ENCODE assay signal across 28 mouse cellular contexts in genomic region chr10:41514921-41515320, GRCm38 (mm10). TPM values are rescaled to one million over a fixed set of nuclear protein-coding genes. Genes with fewer than 3 reads are reported as not detected.
DNase-seq lines count a peak whose midpoint lies in the region; ATAC-seq and TF ChIP-seq lines count a peak whose summit lies in the region.
"Had no signal": no experiment of that assay in that cellular context is flagged by ENCODE, and none has a peak within 500 bp of the region (broad histone marks: within the 10 kb centered on the region; RNA-seq: fewer than 3 reads in every experiment).

No protein-coding gene starts in this region.

- no peak for TF ChIP-seq POLR2A in CH12.LX (IDR thresholded peaks at IDR 0.05; ENCODE audit: low read depth, low read length)

- no peak for ATAC-seq in heart, postnatal 0 days (ENCODE audit: insufficient read depth, low read depth)
- ATAC-seq: forebrain, embryonic 14.5 days; forebrain, postnatal 0 days; hindbrain, embryonic 16.5 days; intestine, embryonic 15.5 days had no signal

- no peaks in the 10 kb centered on the region for H3K36me3 ChIP-seq in heart, postnatal 0 days (replicated peaks; ENCODE audit: control insufficient read depth, insufficient read depth, low read length)
- H3K36me3 ChIP-seq in CH12.LX (replicated peaks in 1 of 2; ENCODE audit: control insufficient read depth in 1 of 2, insufficient read depth in 1 of 2, low read length in 1 of 2) = no peaks in the 10 kb centered on the region
- H3K36me3 ChIP-seq: embryonic facial prominence, embryonic 10.5 days; embryonic facial prominence, embryonic 13.5 days; forebrain, embryonic 10.5 days; G1E; heart, embryonic 13.5 days; hindbrain, embryonic 10.5 days; hindbrain, embryonic 13.5 days; intestine, embryonic 15.5 days had no signal

- peak overlapping the region; percentile 25; the same call in 1 of the 2 replicates for H3K27ac ChIP-seq in heart, postnatal 0 days (ENCODE audit: low read depth)
- H3K27ac ChIP-seq in CH12.LX (ENCODE audit: insufficient read depth, low read depth) = no peak overlapping the region
- H3K27ac ChIP-seq: embryonic facial prominence, embryonic 10.5 days; embryonic facial prominence, embryonic 13.5 days; forebrain, embryonic 10.5 days; gastrocnemius, adult 2 months; heart, embryonic 13.5 days; hindbrain, embryonic 10.5 days; hindbrain, embryonic 13.5 days; intestine, embryonic 15.5 days had no signal

- no peak; the same call in 1 of the 2 replicates for TF ChIP-seq RAD21 in CH12.LX (IDR thresholded peaks at IDR 0.05; ENCODE audit: low read depth, low read length)

- no peak for DNase-seq in heart, postnatal 0 days (ENCODE audit: low spot score)
- DNase-seq in heart, postnatal 10 days = no peak
- DNase-seq in 3T3-L1 (ENCODE audit: low read depth, low spot score) (peak; percentile 20), CH12.LX (ENCODE audit: extremely low read depth) (peak; percentile 74)
- peak; percentile 12 for DNase-seq in brain, adult 2 months (ENCODE audit: low read depth, low spot score)
- DNase-seq in left cerebral cortex, adult 8-10 months (ENCODE audit: low spot score in 2 of 2) = no peak
- DNase-seq: adrenal gland, postnatal 10 days; cerebellum, adult 11-12 months; cerebellum, adult 8-10 months; cerebellum, postnatal 36 days; embryo, embryonic 11 days; forebrain, postnatal 0 days; gastrocnemius, adult 2 months; gastrocnemius, postnatal 14 days; heart, adult 18-20 months; heart, postnatal 36 days; kidney, adult 11 months had no signal

- H3K9me3 ChIP-seq in heart, postnatal 0 days (replicated peaks; ENCODE audit: control insufficient read depth, low read length) = no peaks in the 10 kb centered on the region
- H3K9me3 ChIP-seq in CH12.LX (replicated peaks; ENCODE audit: low read length) = no peaks in the 10 kb centered on the region
- H3K9me3 ChIP-seq: embryonic facial prominence, embryonic 10.5 days; embryonic facial prominence, embryonic 13.5 days; forebrain, embryonic 10.5 days; G1E; heart, embryonic 13.5 days; hindbrain, embryonic 10.5 days; hindbrain, embryonic 13.5 days; intestine, embryonic 15.5 days had no signal

- peaks cover 18% of the 10 kb centered on the region for H3K4me1 ChIP-seq in heart, postnatal 0 days (ENCODE audit: control insufficient read depth, insufficient read depth)
- H3K4me1 ChIP-seq in CH12.LX (ENCODE audit: control insufficient read depth in 1 of 2, insufficient read depth in 2 of 2) = peaks cover 5 to 25% of the 10 kb centered on the region in 2 experiments
- H3K4me1 ChIP-seq: embryonic facial prominence, embryonic 13.5 days; hindbrain, embryonic 13.5 days; intestine, embryonic 15.5 days had no signal

- H3K9ac ChIP-seq in heart, postnatal 0 days (replicated peaks; ENCODE audit: low read depth, low read length) = no peak overlapping the region
- no peak overlapping the region for H3K9ac ChIP-seq in CH12.LX (ENCODE audit: insufficient read depth, low read depth)
- H3K9ac ChIP-seq: embryonic facial prominence, embryonic 13.5 days; forebrain, postnatal 0 days; heart, embryonic 13.5 days; hindbrain, embryonic 13.5 days; intestine, embryonic 15.5 days had no signal

- H3K4me2 ChIP-seq in heart, postnatal 0 days (ENCODE audit: low read depth, low read length) = no peak overlapping the region
- H3K4me2 ChIP-seq in CH12.LX (ENCODE audit: insufficient read depth, low read depth, poor library complexity, severe bottlenecking) = no peak overlapping the region
- H3K4me2 ChIP-seq: embryonic facial prominence, embryonic 13.5 days; heart, embryonic 13.5 days; hindbrain, embryonic 13.5 days; intestine, embryonic 15.5 days had no signal

- TF ChIP-seq EP300 in heart, postnatal 0 days (IDR thresholded peaks at IDR 0.05; ENCODE audit: low read depth) = no peak
- peak; percentile 66 for TF ChIP-seq EP300 in CH12.LX (IDR thresholded peaks at IDR 0.05; ENCODE audit: low read length)

- intact Hi-C loops in heart, postnatal 10 days (cut with DNase I) = loop anchor here (5.0 kb wide), 2 partner anchors 292 to 782 kb away; partner anchors contain the start of genes Cep57l1 and Sesn1

- H3K79me2 ChIP-seq in CH12.LX (replicated peaks; ENCODE audit: control insufficient read depth, extremely low read depth, insufficient read depth, poor library complexity, severe bottlenecking) = 0 out of 2 replicates have a peak, but pooled peaks cover 5% of the 10 kb centered on the region

- TF ChIP-seq CTCF in heart, postnatal 0 days (IDR thresholded peaks at IDR 0.05; ENCODE audit: low read depth) = no peak
- TF ChIP-seq CTCF in CH12.LX (conservative IDR thresholded peaks at IDR 0.05 in 1 of 2, IDR thresholded peaks at IDR 0.05 in 1 of 2; ENCODE audit: low read depth in 2 of 2, low read length in 2 of 2) = peak in 1 of 2 experiments; percentile 9; a peak in 1 of 4 replicates

- in situ Hi-C loops in CH12.LX (cut with MboI; ENCODE audit: low pct_ligation_motif_present, low pct_unique_long_range_greater_than_20kb, low sequenced_read_pairs) = loop anchor here (5.0 to 25.0 kb wide), 4 partner anchors 167 to 782 kb away; partner anchors contain the start of genes Cep57l1 and Sesn1

- no peak overlapping the region for H3K4me3 ChIP-seq in heart, postnatal 0 days (ENCODE audit: low read depth, low read length)
- no peak overlapping the region for H3K4me3 ChIP-seq in CH12.LX (replicated peaks in 1 of 3; ENCODE audit: low read depth in 2 of 3, low read length in 2 of 3, poor library complexity in 1 of 3)
- H3K4me3 ChIP-seq: embryonic facial prominence, embryonic 10.5 days; embryonic facial prominence, embryonic 13.5 days; forebrain, embryonic 10.5 days; gastrocnemius, adult 2 months; heart, embryonic 13.5 days; hindbrain, embryonic 10.5 days; hindbrain, embryonic 13.5 days; intestine, embryonic 15.5 days had no signal

- no peaks in the 10 kb centered on the region for H3K27me3 ChIP-seq in heart, postnatal 0 days (ENCODE audit: control insufficient read depth, insufficient read depth, low read length)
- no peaks in the 10 kb centered on the region for H3K27me3 ChIP-seq in CH12.LX (replicated peaks)
- H3K27me3 ChIP-seq: embryonic facial prominence, embryonic 13.5 days; heart, embryonic 13.5 days; hindbrain, embryonic 13.5 days; intestine, embryonic 15.5 days had no signal

- dilution Hi-C loops in CH12.LX (cut with MboI; ENCODE audit: extremely low pct_ligation_motif_present, extremely low pct_unique_long_range_greater_than_20kb, low sequenced_read_pairs) = no loop called here

TF ChIP-seq in CH12.LX, 34 proteins besides CTCF, POLR2A, EP300 and RAD21 (continues in another document):
- TF ChIP-seq MAZ (IDR thresholded peaks at IDR 0.05; ENCODE audit: low read depth, low read length) (no peak), USF1 (IDR thresholded peaks at IDR 0.05; ENCODE audit: low read depth, low read length) (no peak), MYC (IDR thresholded peaks at IDR 0.05; ENCODE audit: low read depth, low read length) (no peak), ELF1 (IDR thresholded peaks at IDR 0.05; ENCODE audit: low read depth, low read length) (no peak), PAX5 (IDR thresholded peaks at IDR 0.05; ENCODE audit: low read length) (no peak), HCFC1 (IDR thresholded peaks at IDR 0.05; ENCODE audit: low read depth, low read length) (no peak), ZKSCAN1 (IDR thresholded peaks at IDR 0.05; ENCODE audit: borderline replicate concordance, low read depth, low read length) (no peak), SIN3A (IDR thresholded peaks at IDR 0.05; ENCODE audit: low read length) (no peak), E2F4 (IDR thresholded peaks at IDR 0.05; ENCODE audit: insufficient replicate concordance, low read depth, low read length) (no peak), MAX (IDR thresholded peaks at IDR 0.05; ENCODE audit: low read length) (no peak), USF2 (conservative IDR thresholded peaks at IDR 0.05; ENCODE audit: low read depth, low read length) (no peak), NELFE (IDR thresholded peaks at IDR 0.05; ENCODE audit: low read depth, low read length) (no peak), RCOR1 (conservative IDR thresholded peaks at IDR 0.05; ENCODE audit: low read depth, low read length) (no peak), TBP (conservative IDR thresholded peaks at IDR 0.05; ENCODE audit: low read depth, low read length) (no peak), POLR2AphosphoS2 (IDR thresholded peaks at IDR 0.05; ENCODE audit: low read depth, low read length) (no peak)

RNA-seq across cellular contexts. Expression of gene Cd164, which starts 4.3 kb away (rescaled TPM):
- 76.0 and 113 TPM in 2 replicates for total RNA-seq in heart, postnatal 0 days (2014; rRNA removed; ENCODE audit: low replicate concordance)
- polyA plus RNA-seq in heart, postnatal 0 days (2015; fragmentation: Nextera tagmentation; extraction: Ambion mirVana) = 131 and 138 TPM in 2 replicates
- total RNA-seq in heart, postnatal 10 days (2021) = 100 to 1,000 TPM; 182 to 197 TPM
- total RNA-seq in CH12.LX (2012; rRNA removed) (41.0 and 43.6 TPM in 2 replicates), CH12.LX (2014; rRNA removed) (140 and 151 TPM in 2 replicates)
- polyA plus RNA-seq in CH12.LX (2012; ENCODE audit: insufficient read length, low read depth) = 163 and 191 TPM in 2 replicates
- total RNA-seq in left cerebral cortex, adult 8-10 months (2022) = 10 to 100 TPM; 71.8 to 75.3 (median 74.1) TPM

RNA-seq across cellular contexts. Expression of gene Ppil6, which starts 24.7 kb away (rescaled TPM):
- total RNA-seq in heart, postnatal 0 days (2014; rRNA removed; ENCODE audit: low replicate concordance) = 4.5 TPM in 1 of 2 replicates, not detected in the other
- polyA plus RNA-seq in heart, postnatal 0 days (2015; fragmentation: Nextera tagmentation; extraction: Ambion mirVana) = 5.9 and 6.5 TPM in 2 replicates
- total RNA-seq in heart, postnatal 10 days (2021) = 1 to 10 TPM; 2.8 to 3.4 TPM
- total RNA-seq in CH12.LX (2012; rRNA removed) = not detected in 2 replicates
- not detected in 2 replicates for total RNA-seq in CH12.LX (2014; rRNA removed)
- polyA plus RNA-seq in CH12.LX (2012; ENCODE audit: insufficient read length, low read depth) = not detected in 2 replicates
- 1 to 10 TPM; 5.4 to 8.0 (median 6.6) TPM for total RNA-seq in left cerebral cortex, adult 8-10 months (2022)
- total RNA-seq: gastrocnemius, adult 2 months; gastrocnemius, postnatal 14 days; gastrocnemius, postnatal 4 days had no signal

RNA-seq across cellular contexts. Expression of gene Smpd2, which starts 24.8 kb away (rescaled TPM):
- total RNA-seq in heart, postnatal 0 days (2014; rRNA removed; ENCODE audit: low replicate concordance) = 91.6 and 105 TPM in 2 replicates
- 72.4 TPM in 2 replicates for polyA plus RNA-seq in heart, postnatal 0 days (2015; fragmentation: Nextera tagmentation; extraction: Ambion mirVana)
- 10 to 100 TPM; 48.2 to 57.7 TPM for total RNA-seq in heart, postnatal 10 days (2021)
- total RNA-seq in CH12.LX (2012; rRNA removed) (15.4 and 15.7 TPM in 2 replicates), CH12.LX (2014; rRNA removed) (8.9 and 11.0 TPM in 2 replicates)
- polyA plus RNA-seq in CH12.LX (2012; ENCODE audit: insufficient read length, low read depth) = 11.1 and 11.3 TPM in 2 replicates
- 10 to 100 TPM; 12.8 to 19.8 (median 15.3) TPM for total RNA-seq in left cerebral cortex, adult 8-10 months (2022)

RNA-seq across cellular contexts. Expression of gene Mical1, which starts 38.8 kb away (rescaled TPM):
- total RNA-seq in heart, postnatal 0 days (2014; rRNA removed; ENCODE audit: low replicate concordance) = 33.1 and 60.4 TPM in 2 replicates
- 33.0 and 36.1 TPM in 2 replicates for polyA plus RNA-seq in heart, postnatal 0 days (2015; fragmentation: Nextera tagmentation; extraction: Ambion mirVana)
- 10 to 100 TPM; 34.3 to 39.2 TPM for total RNA-seq in heart, postnatal 10 days (2021)
- total RNA-seq in CH12.LX (2012; rRNA removed) (36.3 and 37.7 TPM in 2 replicates), CH12.LX (2014; rRNA removed) (22.5 and 23.0 TPM in 2 replicates)
- 67.4 and 70.2 TPM in 2 replicates for polyA plus RNA-seq in CH12.LX (2012; ENCODE audit: insufficient read length, low read depth)
- 10 to 100 TPM; 18.1 to 23.4 (median 21.1) TPM for total RNA-seq in left cerebral cortex, adult 8-10 months (2022)

Comparison
In these comparisons a context has a peak if more than half of its experiments do, and no peak if none do; other contexts are left out.
1. DNase-seq: peak in 3T3-L1 (single experiment), CH12.LX (single experiment) and brain, adult 2 months (single experiment); none in heart, postnatal 0 days (single experiment), heart, postnatal 10 days (0 of 2) and left cerebral cortex, adult 8-10 months (0 of 2).